Mouse (Mus musculus): ENCODE measurements around the gene Ermap. TPM values are rescaled to one million over a fixed set of nuclear protein-coding genes. Genes with fewer than 3 reads are reported as not detected.

The Ermap gene
- polyA plus RNA-seq, 3 experiments from 2014 or later = 0.10 to 0.82 (median 0.71) TPM

- no peak for ATAC-seq
Observed at GRCm38 (mm10) chr4:119185771-119186170, 4.0 kb downstream of the Ermap start.

GRCm38 (mm10) chr4:119183525-119183924 lies 6.3 kb downstream of the Ermap start:
- ATAC-seq = no peak

- no peak for ATAC-seq
Observed at GRCm38 (mm10) chr4:119181456-119181855, 8.4 kb downstream of the Ermap start.

GRCm38 (mm10) chr4:119180133-119180707 lies 9.6 kb downstream of the Ermap start:
- ATAC-seq = no peak

- no peak for ATAC-seq
Observed at GRCm38 (mm10) chr4:119178331-119178730, 11.5 kb downstream of the Ermap start.

- no peak for ATAC-seq
Observed at GRCm38 (mm10) chr4:119177702-119178101, 12.1 kb downstream of the Ermap start.

- peak; percentile 100 for ATAC-seq
Observed at GRCm38 (mm10) chr4:119173851-119174453, 15.9 kb downstream of the Ermap start, which contains the start of gene Zfp691. Gene Zfp691 (minus strand): TSS chr4:119174195.

GRCm38 (mm10) chr4:119172919-119173650 lies 16.7 kb downstream of the Ermap start:
- no peak for ATAC-seq

GRCm38 (mm10) chr4:119167663-119168062 lies 22.1 kb downstream of the Ermap start:
- ATAC-seq = peak; percentile 91

GRCm38 (mm10) chr4:119167068-119167467 lies 22.7 kb downstream of the Ermap start:
- ATAC-seq = no peak

- no peak for ATAC-seq
Observed at GRCm38 (mm10) chr4:119165916-119166315, 23.9 kb downstream of the Ermap start.

GRCm38 (mm10) chr4:119162990-119163389 lies 26.8 kb downstream of the Ermap start:
- ATAC-seq = no peak

GRCm38 (mm10) chr4:119161358-119161757 lies 28.5 kb downstream of the Ermap start:
- ATAC-seq = no peak

GRCm38 (mm10) chr4:119157891-119158290 lies 31.9 kb downstream of the Ermap start:
- no peak for ATAC-seq

- ATAC-seq = peak; percentile 48
Observed at GRCm38 (mm10) chr4:119157186-119157585, 32.6 kb downstream of the Ermap start.

GRCm38 (mm10) chr4:119148741-119149140 lies 41.1 kb downstream of the Ermap start:
- ATAC-seq = no peak

GRCm38 (mm10) chr4:119147347-119147746 lies 42.5 kb downstream of the Ermap start:
- ATAC-seq = no peak

- ATAC-seq = no peak
Observed at GRCm38 (mm10) chr4:119146816-119147215, 43.0 kb downstream of the Ermap start.

- peak; percentile 43 for ATAC-seq
Observed at GRCm38 (mm10) chr4:119142230-119142871, 47.5 kb downstream of the Ermap start.

GRCm38 (mm10) chr4:119141191-119141590 lies 48.6 kb downstream of the Ermap start:
- ATAC-seq = no peak

- ATAC-seq = peak; percentile 78
Observed at GRCm38 (mm10) chr4:119140126-119140525, 49.7 kb downstream of the Ermap start.

- ATAC-seq = no peak
Observed at GRCm38 (mm10) chr4:119138776-119139175, 51.0 kb downstream of the Ermap start.

GRCm38 (mm10) chr4:119138171-119138570 lies 51.6 kb downstream of the Ermap start:
- no peak for ATAC-seq
